Mouse (Mus musculus) liver, embryonic 12.5 days (tissue): ENCODE data around the gene Dedd2. TPM values are rescaled to one million over a fixed set of nuclear protein-coding genes. Genes with fewer than 3 reads are reported as not detected.
A peak's percentile ranks its signal among the peaks of the same experiment; 100 is the strongest.

Source experiments
- ATAC-seq: fragments of 200-750 bp; cut with Nextera tagmentation; 2 replicates; pipeline ENCODE4 v1.8.0; 2017; ENCODE audit warnings: moderate number of reproducible peaks, mild to moderate bottlenecking, moderate library complexity
- H3K27ac ChIP-seq: fragments of 300-500 bp; sonication (generic); 2 replicates; pipeline ENCODE4 v1.5.1; 2016; ENCODE audit warnings: mild to moderate bottlenecking
- H3K27me3 ChIP-seq: fragments of 300-500 bp; sonication (generic); replicated peaks from 2 replicates; pipeline ENCODE4 v1.6.1; 2016; ENCODE audit warnings: mild to moderate bottlenecking, moderate library complexity
- H3K36me3 ChIP-seq: fragments of 300-500 bp; sonication (generic); 2 replicates; pipeline ENCODE4 v1.6.1; 2016; ENCODE audit warnings: mild to moderate bottlenecking, moderate library complexity
- H3K4me1 ChIP-seq: fragments of 300-500 bp; sonication (generic); 2 replicates; pipeline ENCODE4 v1.6.1; 2016
- H3K4me2 ChIP-seq: fragments of 300-500 bp; sonication (generic); 2 replicates; pipeline ENCODE4 v1.6.1; 2016; ENCODE audit warnings: mild to moderate bottlenecking, moderate library complexity
- H3K4me3 ChIP-seq: fragments of 300-500 bp; sonication (generic); 2 replicates; pipeline ENCODE4 v1.5.1; 2016; ENCODE audit warnings: mild to moderate bottlenecking, moderate library complexity
- H3K9ac ChIP-seq: fragments of 300-500 bp; sonication (generic); 2 replicates; pipeline ENCODE4 v1.6.1; 2016; ENCODE audit warnings: mild to moderate bottlenecking, moderate library complexity
- H3K9me3 ChIP-seq: fragments of 300-500 bp; sonication (generic); replicated peaks from 2 replicates; pipeline ENCODE4 v1.6.1; 2016; ENCODE audit warnings: mild to moderate bottlenecking, moderate library complexity
- WGBS: fragments of 180-500 bp; shearing (Covaris S2); methylation state at CpG from one replicate; pipeline ENCODE4 v1.1.7; 2016; ENCODE audit not compliant: insufficient replicate concordance; 5-methylcytosine and 5-hydroxymethylcytosine counted together
- polyA plus RNA-seq: library from polyadenylated mRNA; unstranded; fragments of >200 nt; fragmentation: Nextera tagmentation; extraction: Ambion mirVana; gene quantifications from 2 replicates; pipeline ENCODE4 v1.2.1, GENCODE M21; 2016

Dedd2 gene
- polyA plus RNA-seq, 1 experiment from 2014 or later = 31.4 TPM

DNA sequence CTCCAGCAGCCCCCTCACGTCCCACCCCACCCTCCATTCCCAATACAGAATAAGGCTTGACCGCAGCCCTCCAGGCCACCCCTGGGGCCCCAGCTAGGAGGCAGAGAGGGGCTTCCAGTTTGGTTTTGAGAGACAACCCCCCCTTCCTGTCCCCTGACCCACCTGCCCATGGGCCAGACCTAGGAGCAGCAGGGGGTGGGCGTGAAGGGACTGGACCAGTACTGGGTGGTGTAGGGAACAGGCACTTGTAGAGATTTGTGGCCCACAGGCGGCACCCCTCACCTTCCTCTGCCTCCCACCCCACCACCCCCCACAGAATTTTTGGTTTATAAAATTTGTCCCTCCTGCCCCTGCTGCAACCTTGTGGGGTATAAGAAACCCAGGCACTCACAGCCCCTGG is 22.9 kb upstream of the Dedd2 start:
- no peak overlapping the region for H3K4me3 ChIP-seq
- H3K36me3 ChIP-seq = peaks cover 47% of the 10 kb centered on the region
- no peak for ATAC-seq
- no peak overlapping the region for H3K4me2 ChIP-seq
- no peaks in the 10 kb centered on the region for H3K9me3 ChIP-seq
- no peaks in the 10 kb centered on the region for H3K27me3 ChIP-seq
- H3K9ac ChIP-seq = no peak overlapping the region
- no peak overlapping the region for H3K27ac ChIP-seq
- WGBS = 81% methylated on average over 4 of the region's 4 CpGs
- peaks cover 54% of the 10 kb centered on the region for H3K4me1 ChIP-seq

DNA sequence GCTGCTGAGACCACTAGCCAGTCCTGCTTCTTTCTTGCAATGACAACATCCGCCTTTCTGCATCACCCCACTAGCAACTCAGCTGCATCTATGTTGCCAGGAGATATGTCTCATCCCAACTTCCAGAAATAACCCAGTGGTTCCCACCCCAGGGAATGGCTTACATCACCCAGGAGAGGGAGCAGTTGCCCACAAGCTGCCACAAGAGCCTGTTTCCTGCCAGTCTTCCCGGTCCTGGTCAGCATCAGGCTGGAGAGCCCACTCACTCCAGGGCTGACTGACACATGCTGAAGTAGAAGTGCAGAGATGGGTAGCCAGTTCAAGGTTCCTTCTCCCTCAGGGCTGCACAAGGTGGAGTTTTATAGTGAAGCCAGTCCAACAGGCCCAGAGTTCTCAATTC is 20.6 kb upstream of the Dedd2 start:
- 53% methylated on average over 2 of the region's 2 CpGs for WGBS
- Histone ChIP-seq H3K27me3 (no peaks in the 10 kb centered on the region), H3K4me3 (no peak overlapping the region), H3K4me2 (no peak overlapping the region), H3K27ac (0 out of 2 replicates have a peak overlapping the region, but pooled peaks have one; percentile 17), H3K9me3 (no peaks in the 10 kb centered on the region), H3K36me3 (peaks cover 41% of the 10 kb centered on the region), H3K9ac (0 out of 2 replicates have a peak overlapping the region, but pooled peaks have one; percentile 14), H3K4me1 (peaks cover 40% of the 10 kb centered on the region)
- no peak for ATAC-seq

DNA sequence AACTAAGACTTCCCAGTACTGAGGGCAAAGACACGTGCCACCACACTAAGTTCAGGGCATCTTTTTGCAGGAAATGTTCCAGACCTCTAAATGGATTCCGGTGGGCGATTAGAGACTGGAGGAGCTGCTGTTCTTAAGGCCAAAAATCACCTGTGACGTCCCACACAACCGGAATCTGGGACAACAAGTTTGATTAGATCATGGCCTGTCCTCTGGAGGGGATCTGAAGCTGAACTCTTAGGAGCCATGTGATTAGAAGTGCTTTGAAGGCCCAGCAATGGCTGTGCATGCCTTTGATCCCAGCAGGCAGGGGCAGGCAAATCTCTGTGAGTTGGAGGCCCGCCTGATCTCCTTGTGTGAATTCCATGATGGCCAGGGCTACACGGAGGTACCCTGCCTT is 20.2 kb upstream of the Dedd2 start:
- peak overlapping the region; percentile 17 for H3K27ac ChIP-seq

DNA sequence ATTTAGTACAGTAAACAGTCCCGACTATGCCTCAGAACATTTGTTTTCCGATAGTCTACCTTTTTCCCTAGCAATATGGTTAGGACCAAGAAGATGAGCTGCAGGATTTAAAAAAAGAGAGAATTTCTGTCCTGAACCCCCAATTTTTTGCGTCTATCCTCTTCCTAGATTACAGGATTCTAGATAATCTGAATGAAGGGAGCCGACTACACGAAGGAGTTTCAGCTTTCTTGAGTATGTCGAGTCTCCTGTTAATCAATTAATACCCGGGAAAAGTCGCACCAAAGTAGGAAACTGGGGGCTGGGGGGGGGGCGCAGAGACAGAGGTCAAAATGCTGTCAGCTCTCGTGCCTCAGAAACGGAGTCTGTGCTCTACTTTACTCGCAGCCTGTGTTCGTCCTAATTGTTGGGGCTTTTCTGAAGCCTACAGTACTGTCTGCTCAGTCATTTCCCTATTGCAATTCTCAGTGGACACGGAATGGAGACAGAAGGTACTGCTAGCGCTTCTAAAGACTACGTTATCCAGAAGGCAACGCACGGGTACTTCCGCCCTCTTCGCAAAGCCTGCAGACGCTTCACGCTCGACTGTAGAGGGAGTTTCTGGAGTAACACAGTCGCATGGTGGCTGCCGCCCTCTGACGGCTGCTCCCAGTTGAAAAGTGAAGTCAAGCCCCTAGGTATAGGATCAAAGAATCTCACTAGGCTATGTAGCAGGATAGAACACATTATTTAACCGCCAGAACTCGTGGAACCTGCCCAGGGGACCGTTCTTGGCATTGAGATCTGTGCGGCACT is 18.6 kb upstream of the Dedd2 start:
- Histone ChIP-seq H3K36me3 (peaks cover 40% of the 10 kb centered on the region), H3K9ac (peak overlapping the region; percentile 73), H3K4me1 (peaks cover 45% of the 10 kb centered on the region), H3K27me3 (no peaks in the 10 kb centered on the region), H3K4me2 (peak overlapping the region; percentile 91), H3K9me3 (no peaks in the 10 kb centered on the region), H3K4me3 (peak overlapping the region; percentile 90), H3K27ac (peak overlapping the region; percentile 93)
- 4% methylated on average over 30 of the region's 30 CpGs for WGBS
- peak; percentile 55 for ATAC-seq

More for the DNA sequence above, 20.2 kb upstream of the Dedd2 start:
- Histone ChIP-seq H3K4me1 (peaks cover 40% of the 10 kb centered on the region), H3K4me2 (no peak overlapping the region), H3K27me3 (no peaks in the 10 kb centered on the region), H3K9ac (no peak overlapping the region), H3K36me3 (peaks cover 40% of the 10 kb centered on the region), H3K9me3 (no peaks in the 10 kb centered on the region), H3K4me3 (no peak overlapping the region)
- WGBS = 64% methylated on average over 7 of the region's 7 CpGs
- no peak for ATAC-seq

DNA sequence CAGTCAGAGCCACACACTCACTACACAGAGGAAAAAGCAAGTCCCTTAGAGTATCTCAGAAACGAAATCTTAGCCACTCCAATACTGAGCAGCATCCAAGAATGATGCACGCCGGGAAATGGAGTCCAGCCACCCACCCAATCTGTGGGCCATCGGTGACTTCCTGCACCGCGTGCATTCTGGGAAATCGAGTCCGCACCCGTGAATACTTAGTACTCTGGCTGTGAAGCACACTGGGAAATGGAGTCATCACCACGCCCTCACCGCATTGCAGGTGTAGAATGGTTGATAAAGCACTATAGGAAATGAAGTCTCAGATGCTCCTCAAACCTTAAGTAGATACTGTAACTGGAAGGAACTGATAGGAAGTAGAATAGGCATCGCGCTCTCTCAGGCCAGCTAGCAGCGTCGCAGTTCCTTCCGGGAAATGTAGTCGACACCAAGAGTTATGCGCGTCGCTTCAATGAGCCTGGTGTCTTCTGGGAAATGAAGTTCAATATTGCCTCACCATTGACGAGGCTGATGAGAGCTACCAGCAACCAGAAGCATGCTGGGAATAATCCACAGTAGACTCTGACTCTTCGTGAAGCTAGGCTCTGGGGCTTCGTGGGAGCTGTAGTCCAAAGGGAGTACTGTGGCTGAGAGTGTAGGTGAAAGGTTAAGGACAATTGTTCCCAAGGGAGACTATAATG is 17.7 kb upstream of the Dedd2 start:
- H3K9me3 ChIP-seq = no peaks in the 10 kb centered on the region
- H3K4me2 ChIP-seq = peak overlapping the region; percentile 91
- peak overlapping the region; percentile 93 for H3K27ac ChIP-seq
- H3K27me3 ChIP-seq = no peaks in the 10 kb centered on the region
- H3K4me3 ChIP-seq = peak overlapping the region; percentile 90
- peaks cover 40% of the 10 kb centered on the region for H3K36me3 ChIP-seq
- under 1% methylated on average over 23 of the region's 23 CpGs for WGBS
- peak overlapping the region; percentile 98 for H3K9ac ChIP-seq
- H3K4me1 ChIP-seq = peaks cover 45% of the 10 kb centered on the region
- ATAC-seq = peak; percentile 90

DNA sequence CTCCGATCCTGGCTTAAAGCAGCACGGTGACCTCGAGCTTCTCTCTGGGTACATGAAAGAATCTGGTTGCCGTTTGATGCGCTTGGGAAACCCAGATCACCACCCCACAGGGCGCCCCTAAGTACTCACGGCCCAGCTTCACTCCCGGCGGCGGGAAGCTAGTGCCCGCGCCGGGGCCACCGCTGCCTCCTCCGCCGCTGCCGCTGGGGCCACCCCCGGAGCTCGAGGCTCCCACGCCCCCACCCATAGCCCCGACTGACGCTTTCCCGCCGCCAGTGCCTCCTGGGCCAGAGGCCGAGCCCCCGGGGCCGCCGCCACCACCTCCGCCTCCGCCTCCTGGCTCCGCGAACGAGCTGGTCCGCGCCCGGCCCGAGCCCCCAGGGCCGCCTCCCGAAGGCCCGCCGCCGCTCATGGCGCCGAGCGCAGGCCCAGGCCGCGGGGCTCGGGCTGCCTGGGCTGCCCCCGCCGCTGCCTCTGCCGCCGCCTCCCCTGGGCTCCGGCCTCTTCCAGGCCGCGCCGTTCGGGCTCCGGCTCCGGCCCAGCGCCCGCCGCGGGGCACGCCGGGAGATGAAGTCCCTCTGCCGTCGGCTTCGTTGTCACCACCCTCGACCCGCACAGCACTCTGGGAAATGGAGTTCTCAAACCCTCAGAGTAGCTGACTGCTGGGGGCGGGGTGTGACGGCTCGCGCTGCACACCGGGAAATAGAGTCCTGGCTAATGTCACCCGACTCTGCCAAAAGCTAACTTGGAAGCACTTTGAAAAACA is 17.0 kb upstream of the Dedd2 start, which contains the start of gene Gsk3a:
Gene Gsk3a (minus strand): TSS at position 603 of the 766 bp plus-strand sequence.
- peak; percentile 82 for ATAC-seq
- under 1% methylated on average over 54 of the region's 76 CpGs for WGBS
- H3K36me3 ChIP-seq = peaks cover 40% of the 10 kb centered on the region
- peak within 1 kb of the TSS; percentile 93 for H3K27ac ChIP-seq
- H3K27me3 ChIP-seq = no peaks in the 10 kb centered on the region
- peak within 1 kb of the TSS; percentile 98 for H3K9ac ChIP-seq
- H3K4me2 ChIP-seq = peak within 1 kb of the TSS; percentile 91
- peaks cover 45% of the 10 kb centered on the region for H3K4me1 ChIP-seq
- peak within 1 kb of the TSS; percentile 90 for H3K4me3 ChIP-seq
- H3K9me3 ChIP-seq = no peaks in the 10 kb centered on the region

DNA sequence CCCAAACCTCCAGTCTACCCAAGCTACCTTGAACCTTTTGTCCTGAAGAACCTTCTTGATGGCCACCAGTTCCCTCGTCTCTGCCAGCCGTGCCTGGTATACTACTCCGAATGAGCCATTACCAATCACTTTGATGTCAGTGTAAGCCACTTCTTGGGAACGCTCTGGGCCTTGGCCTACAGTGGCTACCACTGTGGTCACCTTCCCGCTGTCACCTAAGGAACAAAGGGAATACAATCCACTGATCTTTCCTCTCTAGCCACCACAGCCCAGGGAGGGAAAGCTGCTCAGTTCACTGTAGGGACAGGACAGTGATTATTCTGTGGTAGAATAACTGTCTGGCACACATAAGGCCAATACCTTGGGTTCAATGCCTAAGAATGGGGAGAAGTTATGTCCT is 15.1 kb upstream of the Dedd2 start:
- H3K27ac ChIP-seq = no peak overlapping the region
- ATAC-seq = no peak
- peaks cover 57% of the 10 kb centered on the region for H3K36me3 ChIP-seq
- H3K27me3 ChIP-seq = no peaks in the 10 kb centered on the region
- H3K9ac ChIP-seq = peak overlapping the region; percentile 98
- peak overlapping the region; percentile 90; the same call in 1 of the 2 replicates for H3K4me3 ChIP-seq
- H3K4me2 ChIP-seq = peak overlapping the region; percentile 91
- H3K9me3 ChIP-seq = no peaks in the 10 kb centered on the region
- 92% methylated on average over 5 of the region's 5 CpGs for WGBS
- peaks cover 43% of the 10 kb centered on the region for H3K4me1 ChIP-seq

DNA sequence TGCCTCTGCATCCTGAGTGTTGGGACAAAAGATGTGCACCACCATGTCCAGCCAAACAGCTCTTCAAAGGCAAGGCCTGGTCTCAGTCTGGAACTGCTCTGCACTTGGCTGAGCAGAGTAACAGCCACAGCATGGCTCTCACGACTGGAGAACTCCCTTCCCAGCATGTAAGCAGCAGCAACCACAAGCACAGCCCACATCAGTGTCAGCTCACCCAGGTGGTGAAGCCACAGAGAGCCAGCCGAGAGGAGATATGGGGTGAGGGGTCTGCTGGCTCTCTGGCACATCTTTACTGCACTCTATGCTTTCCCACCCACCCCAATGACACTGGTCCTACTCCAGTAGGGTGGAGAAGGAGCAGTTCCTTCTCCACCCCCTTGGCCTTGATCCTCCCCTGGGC is 12.6 kb upstream of the Dedd2 start:
- ATAC-seq = no peak
- Histone ChIP-seq H3K36me3 (peaks cover 79% of the 10 kb centered on the region), H3K27ac (no peak overlapping the region), H3K27me3 (no peaks in the 10 kb centered on the region), H3K4me2 (no peak overlapping the region), H3K4me1 (peaks cover 29% of the 10 kb centered on the region), H3K9me3 (no peaks in the 10 kb centered on the region), H3K9ac (no peak overlapping the region), H3K4me3 (no peak overlapping the region)
- WGBS = 75% methylated on average over 2 of the region's 2 CpGs

DNA sequence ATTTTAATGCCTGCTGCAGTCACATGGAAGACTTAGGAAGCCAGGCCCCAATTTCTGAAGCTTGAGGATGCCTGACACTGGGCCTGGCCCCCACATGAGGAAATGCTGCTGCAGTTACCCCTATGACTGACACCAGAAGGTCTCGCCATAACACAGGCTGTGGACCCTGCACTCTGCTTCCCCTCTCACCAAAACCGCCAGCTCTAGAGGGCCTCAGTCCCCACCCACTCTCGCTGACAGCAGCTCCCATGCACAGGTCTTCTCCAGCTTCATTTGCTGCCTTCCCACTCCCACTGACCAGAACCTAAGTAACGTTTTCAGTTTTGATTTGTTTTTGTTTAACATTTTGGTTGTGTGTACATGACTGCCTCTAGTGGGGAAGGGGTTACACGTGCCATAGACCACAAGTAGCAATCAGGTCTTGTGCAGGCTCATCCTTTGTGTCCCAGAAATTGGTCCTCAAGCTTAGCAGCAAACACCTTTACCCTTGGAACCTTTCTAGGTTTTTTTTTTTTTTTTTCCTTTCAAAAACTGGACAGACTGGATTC is 11.8 kb upstream of the Dedd2 start:
- no peak for ATAC-seq
- no peaks in the 10 kb centered on the region for H3K27me3 ChIP-seq
- H3K4me1 ChIP-seq = peaks cover 38% of the 10 kb centered on the region
- no peak overlapping the region for H3K4me2 ChIP-seq
- no peak overlapping the region for H3K27ac ChIP-seq
- no peak overlapping the region for H3K4me3 ChIP-seq
- H3K9ac ChIP-seq = no peak overlapping the region
- H3K9me3 ChIP-seq = no peaks in the 10 kb centered on the region
- WGBS = 61% methylated on average over 5 of the region's 5 CpGs
- H3K36me3 ChIP-seq = peaks cover 88% of the 10 kb centered on the region

DNA sequence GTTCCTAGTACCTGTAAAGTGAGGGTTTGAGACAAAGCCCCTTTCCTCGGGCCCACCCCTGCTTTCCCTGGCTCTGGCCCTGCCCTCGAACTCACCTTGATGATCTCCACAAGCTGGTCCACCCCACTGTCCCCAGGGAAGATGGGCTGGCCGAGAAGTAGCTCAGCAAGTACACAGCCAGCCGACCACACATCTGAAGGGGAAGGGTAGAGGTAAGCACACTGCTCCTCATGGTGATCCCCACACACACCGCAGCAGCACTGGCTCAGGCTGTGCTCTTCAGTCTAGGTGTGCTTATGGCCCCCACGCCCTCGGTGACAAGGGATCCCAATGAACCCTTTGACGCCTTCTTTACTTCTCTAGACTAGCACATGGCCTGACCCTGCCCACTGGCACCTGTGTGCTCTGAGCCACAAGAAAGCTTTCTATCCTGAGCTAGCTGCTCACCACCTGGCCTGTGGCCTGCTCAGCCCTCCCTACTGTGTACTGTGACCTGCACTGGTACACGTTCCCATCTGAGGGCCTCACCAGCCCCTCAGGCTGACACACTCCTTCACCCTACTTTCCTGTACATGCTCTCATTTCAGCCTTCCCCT is 10.4 kb upstream of the Dedd2 start:
- H3K4me1 ChIP-seq = peaks cover 26% of the 10 kb centered on the region
- no peak overlapping the region for H3K4me3 ChIP-seq
- no peaks in the 10 kb centered on the region for H3K27me3 ChIP-seq
- H3K27ac ChIP-seq = no peak overlapping the region; the same call in 1 of the 2 replicates
- H3K9me3 ChIP-seq = no peaks in the 10 kb centered on the region
- 84% methylated on average over 9 of the region's 9 CpGs for WGBS
- ATAC-seq = no peak
- H3K4me2 ChIP-seq = no peak overlapping the region
- H3K9ac ChIP-seq = no peak overlapping the region
- H3K36me3 ChIP-seq = peaks cover 100% of the 10 kb centered on the region

DNA sequence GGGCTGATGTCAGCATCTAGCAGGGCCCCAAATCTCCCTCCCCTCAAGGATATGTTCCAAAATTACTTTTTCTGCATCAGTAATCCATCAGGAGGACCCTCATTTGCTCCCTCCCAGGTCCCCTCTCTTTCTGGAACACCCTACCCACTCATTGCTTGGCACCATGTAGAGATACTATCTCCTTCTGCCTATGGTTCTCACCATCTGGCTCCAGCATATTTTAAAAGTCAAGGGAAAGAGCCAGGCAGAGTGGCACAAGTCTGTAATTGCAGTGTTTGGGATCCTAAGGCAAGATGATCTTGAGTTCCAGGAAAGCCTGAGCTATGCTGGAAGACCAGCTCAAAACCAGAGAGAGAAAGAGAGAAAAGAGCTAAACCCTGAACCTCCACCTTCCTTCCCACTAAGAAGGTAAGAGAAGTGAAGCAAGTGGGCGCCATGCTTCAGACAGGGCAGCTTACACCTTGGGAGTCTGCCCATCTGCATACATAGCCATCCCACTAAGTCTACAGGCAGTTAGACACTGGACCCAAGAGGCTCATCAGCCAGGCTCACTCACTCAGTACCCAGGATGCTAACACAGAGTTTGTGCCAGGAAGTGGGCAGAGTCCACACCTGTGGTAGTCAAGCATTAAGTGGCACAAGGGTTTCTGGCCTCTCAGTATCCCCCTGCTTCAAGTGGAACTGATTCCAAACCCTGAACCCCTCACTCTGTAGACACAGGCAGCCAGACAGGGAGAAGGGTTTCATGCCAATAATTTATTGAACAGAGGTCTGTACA is 7.3 kb upstream of the Dedd2 start:
- Histone ChIP-seq H3K36me3 (peaks cover 100% of the 10 kb centered on the region), H3K27ac (no peak overlapping the region), H3K4me2 (no peak overlapping the region), H3K4me1 (peaks cover 26% of the 10 kb centered on the region), H3K27me3 (no peaks in the 10 kb centered on the region), H3K9ac (no peak overlapping the region), H3K9me3 (no peaks in the 10 kb centered on the region), H3K4me3 (no peak overlapping the region)
- ATAC-seq = no peak
- 88% methylated on average over 1 of the region's 1 CpGs for WGBS
